Mouse (Mus musculus) activated CD4-positive, CD25-positive, alpha-beta regulatory T cell, adult 9 weeks (primary cell): ENCODE results near the gene Disp2. TPM values are rescaled to one million over a fixed set of nuclear protein-coding genes. Genes with fewer than 3 reads are reported as not detected.

Experiments
- polyA plus RNA-seq: library from polyadenylated mRNA; unstranded; fragments of 100-300 nt; shearing (Covaris generic); gene quantifications from one replicate; pipeline ENCODE4 v1.2.1, GENCODE M21; 2017

Gene Disp2
- not detected for polyA plus RNA-seq

GRCm38 (mm10) chr2:118779504-118780480 is at the start of gene Disp2:
Gene Disp2, plus strand, starts transcription at chr2:118779719.

GRCm38 (mm10) chr2:118745232-118745884 is 34.2 kb upstream of the Disp2 start, which contains the start of gene Inafm2:
Gene Inafm2, plus strand, starts transcription at chr2:118745758.

DNA sequence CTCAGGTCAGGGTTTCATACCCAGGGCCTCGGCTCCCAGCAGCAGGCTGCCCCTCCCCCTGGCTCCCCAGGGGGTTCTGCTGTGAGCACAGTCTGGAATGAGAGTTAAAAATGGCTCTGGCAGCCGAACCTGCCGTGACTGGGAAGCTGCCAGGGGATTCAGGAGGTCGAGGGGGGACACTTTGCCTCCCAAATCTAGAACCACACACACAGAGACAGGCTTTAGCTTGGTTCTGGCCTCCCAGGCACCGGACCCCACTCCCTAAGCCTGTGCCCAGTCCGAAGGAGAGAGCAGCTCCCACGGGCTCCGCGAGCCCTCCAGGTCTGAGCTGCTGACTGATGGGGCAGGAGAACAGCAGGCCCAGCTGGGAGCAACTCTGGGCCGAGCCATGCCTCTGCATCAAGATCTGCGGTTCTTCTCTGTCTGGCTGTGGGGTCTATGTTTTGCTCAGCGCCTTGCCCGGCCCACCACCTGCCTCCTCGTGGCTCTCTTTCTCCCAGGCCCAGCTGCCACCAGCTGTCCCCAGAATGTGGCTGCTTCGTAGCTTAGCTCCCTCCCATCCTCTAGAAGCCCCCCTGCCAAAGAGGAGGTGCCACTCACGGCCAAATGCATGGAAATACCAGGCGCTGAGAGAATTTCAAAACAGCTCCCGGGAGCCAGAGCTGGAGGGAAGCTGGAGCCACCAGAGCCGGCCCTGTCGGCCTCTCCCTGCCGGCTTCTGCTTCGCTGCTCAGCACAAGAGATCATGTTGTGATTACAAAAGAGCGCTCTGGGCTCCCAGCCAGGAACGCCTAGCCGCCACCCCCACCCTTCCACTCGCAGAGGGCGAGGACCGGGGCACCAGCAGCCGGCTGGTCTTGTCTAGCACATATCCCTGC is 17.4 kb upstream of the Disp2 start, which contains the start of gene Ccdc9b:
Gene Ccdc9b, minus strand, starts transcription at position 756 of the 878 bp plus-strand sequence.

DNA sequence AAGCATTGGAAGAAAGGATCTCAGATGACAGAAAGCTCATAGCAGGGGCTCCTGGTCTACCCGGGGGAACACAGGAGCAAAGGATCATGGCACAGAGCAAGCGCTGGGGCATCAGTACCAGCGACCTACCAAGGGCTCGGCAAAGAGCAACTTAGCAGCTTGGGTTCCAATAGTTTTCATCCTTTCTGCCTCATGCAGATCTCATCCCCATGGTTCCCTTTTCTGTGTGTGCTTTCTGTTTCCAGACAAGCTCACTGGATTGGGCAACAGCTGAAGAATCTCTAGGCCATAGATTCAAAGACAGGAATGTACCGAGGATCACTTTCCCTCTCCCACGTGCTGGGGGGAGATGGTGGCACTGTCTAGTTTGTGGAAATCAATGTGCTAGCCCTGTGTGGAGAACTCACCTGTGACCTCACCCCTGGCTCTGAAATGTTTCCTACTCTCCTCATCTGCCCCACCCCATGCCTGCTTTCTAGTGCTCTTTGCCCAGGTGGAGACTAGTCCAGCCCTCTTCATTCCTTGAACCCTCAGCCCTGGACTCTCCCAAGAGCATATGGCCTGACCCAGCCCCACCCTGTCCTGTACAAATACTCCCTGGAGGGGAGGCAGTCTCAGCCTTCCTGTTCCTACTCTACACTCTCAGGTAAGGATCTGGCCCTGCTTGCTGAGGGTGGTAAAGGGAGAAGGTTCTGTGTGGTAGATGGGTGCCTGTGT is 7.2 kb upstream of the Disp2 start, which contains the start of gene Phgr1:
Gene Phgr1, plus strand, starts transcription at position 612 of the 717 bp plus-strand sequence.

GRCm38 (mm10) chr2:118813981-118814836 is 34.7 kb downstream of the Disp2 start, which contains the start of gene Knstrn:
Gene Knstrn, plus strand, starts transcription at chr2:118814003.

Other genes with a start within 250 kb of the Disp2 start
- 2.3 TPM for gene Bmf, start 230.0 kb upstream of the Disp2 start, polyA plus RNA-seq
- 12.1 TPM for gene Bub1b, start 181.5 kb upstream of the Disp2 start, polyA plus RNA-seq
- not detected for gene Pak6, start 116.4 kb upstream of the Disp2 start, polyA plus RNA-seq
- not detected for gene Ankrd63, start 75.8 kb upstream of the Disp2 start, polyA plus RNA-seq
- 38.6 TPM for gene Plcb2, start 51.3 kb upstream of the Disp2 start, polyA plus RNA-seq
- 2.4 TPM for gene Inafm2, start 34.0 kb upstream of the Disp2 start, polyA plus RNA-seq
- not detected for gene Ccdc9b, start 17.1 kb upstream of the Disp2 start, polyA plus RNA-seq
- gene Phgr1, start 7.0 kb upstream of the Disp2 start, polyA plus RNA-seq, result not detected
- 13.1 TPM for gene Knstrn, start 34.3 kb downstream of the Disp2 start, polyA plus RNA-seq
- gene Ivd, start 82.2 kb downstream of the Disp2 start, polyA plus RNA-seq, result 65.9 TPM
- 1.7 TPM for gene Bahd1, start 120.7 kb downstream of the Disp2 start, polyA plus RNA-seq
- gene Chst14, start 146.8 kb downstream of the Disp2 start, polyA plus RNA-seq, result 4.4 TPM
- gene Ccdc32, start 249.7 kb downstream of the Disp2 start, polyA plus RNA-seq, result 27.6 TPM